Mouse (Mus musculus): ENCODE data around the gene Gpnmb. TPM values are rescaled to one million over a fixed set of nuclear protein-coding genes. Genes with fewer than 3 reads are reported as not detected.

Gene Gpnmb
- 1.3 and 3.8 TPM in 2 replicates for polyA plus RNA-seq (2012; rRNA removed)

- Histone ChIP-seq H3K27me3 (ENCODE audit: control insufficient read depth, insufficient read depth, low read length) (no peaks in the 10 kb centered on the region), H3K4me1 (ENCODE audit: control insufficient read depth, insufficient read depth, insufficient read length) (no peaks in the 10 kb centered on the region), H3K4me3 (ENCODE audit: extremely low read depth, insufficient read depth, insufficient read length) (0 out of 2 replicates have a peak within 1 kb of the TSS, but pooled peaks have one; percentile 0), H3K36me3 (ENCODE audit: control insufficient read depth, insufficient read depth, low read length) (no peaks in the 10 kb centered on the region), H3K27ac (ENCODE audit: insufficient read depth, low read length) (no peak within 1 kb of the TSS)
- DNase-seq (ENCODE audit: low read depth in 1 of 2, low spot score in 2 of 2), result no peak
- 40% methylated on average over 28 of the region's 28 CpGs for WGBS
- no peak for TF ChIP-seq POLR2A (IDR thresholded peaks at IDR 0.05; ENCODE audit: low read depth, low read length)
- no peak for TF ChIP-seq CTCF (IDR thresholded peaks at IDR 0.05; ENCODE audit: extremely low read depth, insufficient read depth, insufficient read length, insufficient replicate concordance)
Observed at GRCm38 (mm10) chr6:49036275-49037267, at the start of gene Gpnmb. Gene Gpnmb, plus strand, starts transcription at chr6:49036546.

GRCm38 (mm10) chr6:48989971-48990370, 46.4 kb upstream of the Gpnmb start:
- WGBS, result 96% methylated on average over 5 of the region's 5 CpGs
- no peaks in the 10 kb centered on the region for H3K36me3 ChIP-seq (ENCODE audit: control insufficient read depth, insufficient read depth, low read length)
- TF ChIP-seq POLR2A (IDR thresholded peaks at IDR 0.05; ENCODE audit: low read depth, low read length) (no peak), CTCF (IDR thresholded peaks at IDR 0.05; ENCODE audit: extremely low read depth, insufficient read depth, insufficient read length, insufficient replicate concordance) (no peak)
- no peak overlapping the region for H3K27ac ChIP-seq (ENCODE audit: insufficient read depth, low read length)
- H3K4me3 ChIP-seq (ENCODE audit: extremely low read depth, insufficient read depth, insufficient read length), result no peak overlapping the region
- no peak for DNase-seq (ENCODE audit: low read depth in 1 of 2, low spot score in 2 of 2)
- no peaks in the 10 kb centered on the region for H3K27me3 ChIP-seq (ENCODE audit: control insufficient read depth, insufficient read depth, low read length)
- H3K4me1 ChIP-seq (ENCODE audit: control insufficient read depth, insufficient read depth, insufficient read length), result no peaks in the 10 kb centered on the region

GRCm38 (mm10) chr6:48991991-48992390, 44.4 kb upstream of the Gpnmb start:
- Histone ChIP-seq H3K4me3 (ENCODE audit: extremely low read depth, insufficient read depth, insufficient read length) (no peak overlapping the region), H3K27me3 (ENCODE audit: control insufficient read depth, insufficient read depth, low read length) (no peaks in the 10 kb centered on the region), H3K27ac (ENCODE audit: insufficient read depth, low read length) (no peak overlapping the region), H3K4me1 (ENCODE audit: control insufficient read depth, insufficient read depth, insufficient read length) (no peaks in the 10 kb centered on the region), H3K36me3 (ENCODE audit: control insufficient read depth, insufficient read depth, low read length) (no peaks in the 10 kb centered on the region)
- WGBS, result 80% methylated on average over 4 of the region's 4 CpGs
- DNase-seq (ENCODE audit: low read depth in 1 of 2, low spot score in 2 of 2), result no peak
- TF ChIP-seq POLR2A (IDR thresholded peaks at IDR 0.05; ENCODE audit: low read depth, low read length), result no peak
- no peak for TF ChIP-seq CTCF (IDR thresholded peaks at IDR 0.05; ENCODE audit: extremely low read depth, insufficient read depth, insufficient read length, insufficient replicate concordance)

- DNase-seq (ENCODE audit: low read depth in 1 of 2, low spot score in 2 of 2), result no peak
- H3K36me3 ChIP-seq (ENCODE audit: control insufficient read depth, insufficient read depth, low read length), result no peaks in the 10 kb centered on the region
- 83% methylated on average over 6 of the region's 6 CpGs for WGBS
- H3K4me3 ChIP-seq (ENCODE audit: extremely low read depth, insufficient read depth, insufficient read length), result no peak overlapping the region
- no peaks in the 10 kb centered on the region for H3K27me3 ChIP-seq (ENCODE audit: control insufficient read depth, insufficient read depth, low read length)
- no peak overlapping the region for H3K27ac ChIP-seq (ENCODE audit: insufficient read depth, low read length)
- no peak for TF ChIP-seq POLR2A (IDR thresholded peaks at IDR 0.05; ENCODE audit: low read depth, low read length)
- no peak for TF ChIP-seq CTCF (IDR thresholded peaks at IDR 0.05; ENCODE audit: extremely low read depth, insufficient read depth, insufficient read length, insufficient replicate concordance)
- no peaks in the 10 kb centered on the region for H3K4me1 ChIP-seq (ENCODE audit: control insufficient read depth, insufficient read depth, insufficient read length)
Observed at GRCm38 (mm10) chr6:48998186-48998585, 38.2 kb upstream of the Gpnmb start.

- no peaks in the 10 kb centered on the region for H3K36me3 ChIP-seq (ENCODE audit: control insufficient read depth, insufficient read depth, low read length)
- no peaks in the 10 kb centered on the region for H3K27me3 ChIP-seq (ENCODE audit: control insufficient read depth, insufficient read depth, low read length)
- TF ChIP-seq POLR2A (IDR thresholded peaks at IDR 0.05; ENCODE audit: low read depth, low read length) (no peak), CTCF (IDR thresholded peaks at IDR 0.05; ENCODE audit: extremely low read depth, insufficient read depth, insufficient read length, insufficient replicate concordance) (no peak)
- H3K27ac ChIP-seq (ENCODE audit: insufficient read depth, low read length), result no peak overlapping the region
- no peak overlapping the region for H3K4me3 ChIP-seq (ENCODE audit: extremely low read depth, insufficient read depth, insufficient read length)
- H3K4me1 ChIP-seq (ENCODE audit: control insufficient read depth, insufficient read depth, insufficient read length), result no peaks in the 10 kb centered on the region
- 81% methylated on average over 4 of the region's 4 CpGs for WGBS
- no peak for DNase-seq (ENCODE audit: low read depth in 1 of 2, low spot score in 2 of 2)
Observed at GRCm38 (mm10) chr6:48998796-48999195, 37.5 kb upstream of the Gpnmb start.

GRCm38 (mm10) chr6:49003381-49003780, 33.0 kb upstream of the Gpnmb start:
- TF ChIP-seq POLR2A (IDR thresholded peaks at IDR 0.05; ENCODE audit: low read depth, low read length), result no peak
- no peak for TF ChIP-seq CTCF (IDR thresholded peaks at IDR 0.05; ENCODE audit: extremely low read depth, insufficient read depth, insufficient read length, insufficient replicate concordance)
- no peak for DNase-seq (ENCODE audit: low read depth in 1 of 2, low spot score in 2 of 2)
- Histone ChIP-seq H3K27me3 (ENCODE audit: control insufficient read depth, insufficient read depth, low read length) (no peaks in the 10 kb centered on the region), H3K4me3 (ENCODE audit: extremely low read depth, insufficient read depth, insufficient read length) (no peak overlapping the region), H3K27ac (ENCODE audit: insufficient read depth, low read length) (no peak overlapping the region), H3K4me1 (ENCODE audit: control insufficient read depth, insufficient read depth, insufficient read length) (no peaks in the 10 kb centered on the region), H3K36me3 (ENCODE audit: control insufficient read depth, insufficient read depth, low read length) (no peaks in the 10 kb centered on the region)
- 80% methylated on average over 4 of the region's 4 CpGs for WGBS

GRCm38 (mm10) chr6:49007981-49008380, 28.4 kb upstream of the Gpnmb start:
- Histone ChIP-seq H3K36me3 (ENCODE audit: control insufficient read depth, insufficient read depth, low read length) (no peaks in the 10 kb centered on the region), H3K4me3 (ENCODE audit: extremely low read depth, insufficient read depth, insufficient read length) (no peak overlapping the region), H3K4me1 (ENCODE audit: control insufficient read depth, insufficient read depth, insufficient read length) (no peaks in the 10 kb centered on the region), H3K27me3 (ENCODE audit: control insufficient read depth, insufficient read depth, low read length) (no peaks in the 10 kb centered on the region), H3K27ac (ENCODE audit: insufficient read depth, low read length) (no peak overlapping the region)
- 2% methylated on average over 9 of the region's 9 CpGs for WGBS
- no peak for TF ChIP-seq POLR2A (IDR thresholded peaks at IDR 0.05; ENCODE audit: low read depth, low read length)
- peak; percentile 82; the same call in 1 of the 2 replicates for TF ChIP-seq CTCF (IDR thresholded peaks at IDR 0.05; ENCODE audit: extremely low read depth, insufficient read depth, insufficient read length, insufficient replicate concordance)
- DNase-seq (ENCODE audit: low read depth in 1 of 2, low spot score in 2 of 2), result peak; percentile 27 to 54
